Comparison of ENCODE assay signal across 12 mouse cellular contexts in genomic region chrX:7739336-7740081, GRCm38 (mm10). TPM values are rescaled to one million over a fixed set of nuclear protein-coding genes. Genes with fewer than 3 reads are reported as not detected.
DNase-seq lines count a peak whose midpoint lies in the region; ATAC-seq and TF ChIP-seq lines count a peak whose summit lies in the region.
"Had no signal": no experiment of that assay in that cellular context is flagged by ENCODE, and none has a peak within 500 bp of the region (broad histone marks: within the 10 kb centered on the region; RNA-seq: fewer than 3 reads in every experiment).

No protein-coding gene starts in this region.

- H3K4me1 ChIP-seq in hindbrain, postnatal 0 days (ENCODE audit: insufficient read depth, low read length): no peaks in the 10 kb centered on the region
- no peaks in the 10 kb centered on the region for H3K4me1 ChIP-seq in hindbrain, embryonic 11.5 days (replicated peaks; ENCODE audit: control insufficient read depth, insufficient read depth, low read length)
- H3K4me1 ChIP-seq: neural tube, embryonic 15.5 days had no signal

- no peaks in the 10 kb centered on the region for H3K9me3 ChIP-seq in hindbrain, postnatal 0 days (ENCODE audit: low read length)
- H3K9me3 ChIP-seq in hindbrain, embryonic 11.5 days (ENCODE audit: control insufficient read depth, low read length): no peaks in the 10 kb centered on the region
- H3K9me3 ChIP-seq: neural tube, embryonic 15.5 days had no signal

- H3K4me3 ChIP-seq in hindbrain, postnatal 0 days (ENCODE audit: low read length): no peak overlapping the region
- no peak overlapping the region for H3K4me3 ChIP-seq in hindbrain, embryonic 11.5 days (ENCODE audit: low read depth, low read length)
- H3K4me3 ChIP-seq: neural tube, embryonic 15.5 days had no signal

- H3K9ac ChIP-seq in hindbrain, postnatal 0 days (replicated peaks; ENCODE audit: low read length): no peak overlapping the region
- H3K9ac ChIP-seq in hindbrain, embryonic 11.5 days (ENCODE audit: low read depth, low read length): no peak overlapping the region
- H3K9ac ChIP-seq: neural tube, embryonic 15.5 days had no signal

- no peak overlapping the region for H3K4me2 ChIP-seq in hindbrain, postnatal 0 days (ENCODE audit: low read depth, low read length)
- H3K4me2 ChIP-seq in hindbrain, embryonic 11.5 days (replicated peaks; ENCODE audit: low read depth, low read length): no peak overlapping the region
- H3K4me2 ChIP-seq: neural tube, embryonic 15.5 days had no signal

- H3K36me3 ChIP-seq in hindbrain, postnatal 0 days (ENCODE audit: insufficient read depth, low read length): no peaks in the 10 kb centered on the region
- H3K36me3 ChIP-seq in hindbrain, embryonic 11.5 days (ENCODE audit: control insufficient read depth, insufficient read depth, low read length): no peaks in the 10 kb centered on the region

- no peak for TF ChIP-seq CTCF in hindbrain, postnatal 0 days (IDR thresholded peaks at IDR 0.05; ENCODE audit: low read depth)

- WGBS in hindbrain, postnatal 0 days: 71% methylated on average over 14 of the region's 14 CpGs
- 77% methylated on average over 14 of the region's 14 CpGs for WGBS in hindbrain, embryonic 11.5 days

- peak; percentile 41 for DNase-seq in hindbrain, postnatal 0 days (ENCODE audit: low spot score)
- no peak for DNase-seq in hindbrain, embryonic 11.5 days (ENCODE audit: low spot score)
- DNase-seq in cerebellum, adult 18-20 months: peak; percentile 87 to 88
- peak; percentile 63 to 78 for DNase-seq in kidney, adult 8-10 months
- peak; percentile 55 for DNase-seq in lung, postnatal 10 days
- no peak for DNase-seq in frontal cortex, postnatal 14 days (ENCODE audit: low spot score in 2 of 2)
- no peak for DNase-seq in spleen, postnatal 4 days (ENCODE audit: low spot score in 2 of 2)
- DNase-seq in urinary bladder, adult 2 months (ENCODE audit: low spot score): no peak
- DNase-seq: heart, adult 11 months had no signal

- peak; percentile 50; the same call in 1 of the 2 replicates for ATAC-seq in hindbrain, postnatal 0 days
- ATAC-seq in hindbrain, embryonic 11.5 days (ENCODE audit: low FRiP score): no peak
- ATAC-seq: CD4-positive, CD25-positive, alpha-beta regulatory T cell, adult 4 months had no signal

- H3K27ac ChIP-seq in hindbrain, postnatal 0 days: no peak overlapping the region
- no peak overlapping the region for H3K27ac ChIP-seq in hindbrain, embryonic 11.5 days (ENCODE audit: low read depth, low read length)
- H3K27ac ChIP-seq: neural tube, embryonic 15.5 days had no signal

- no peaks in the 10 kb centered on the region for H3K27me3 ChIP-seq in hindbrain, postnatal 0 days (ENCODE audit: insufficient read depth, low read length)
- H3K27me3 ChIP-seq in hindbrain, embryonic 11.5 days (ENCODE audit: control insufficient read depth, insufficient read depth, low read length): no peaks in the 10 kb centered on the region
- H3K27me3 ChIP-seq: neural tube, embryonic 15.5 days had no signal

RNA-seq across cellular contexts. Expression of gene Ccdc120, which starts 11.2 kb away (rescaled TPM):
- 183 and 387 TPM in 2 replicates for total RNA-seq in hindbrain, postnatal 0 days (2014; rRNA removed)
- 47.6 and 53.3 TPM in 2 replicates for polyA plus RNA-seq in hindbrain, postnatal 0 days (2015; fragmentation: Nextera tagmentation; extraction: Ambion mirVana)
- 19.9 and 21.5 TPM in 2 replicates for polyA plus RNA-seq in hindbrain, embryonic 11.5 days (2014; fragmentation: Nextera tagmentation; extraction: Ambion mirVana)
- 16.9 and 17.2 TPM in 2 replicates for polyA plus RNA-seq in urinary bladder, adult 2 months (2012; rRNA removed)

RNA-seq across cellular contexts. Expression of gene Praf2, which starts 11.3 kb away (rescaled TPM):
- total RNA-seq in hindbrain, postnatal 0 days (2014; rRNA removed): 134 and 137 TPM in 2 replicates
- polyA plus RNA-seq in hindbrain, postnatal 0 days (2015; fragmentation: Nextera tagmentation; extraction: Ambion mirVana): 129 and 134 TPM in 2 replicates
- 98.3 and 108 TPM in 2 replicates for polyA plus RNA-seq in hindbrain, embryonic 11.5 days (2014; fragmentation: Nextera tagmentation; extraction: Ambion mirVana)
- polyA plus RNA-seq in urinary bladder, adult 2 months (2012; rRNA removed): 30.8 and 37.7 TPM in 2 replicates

RNA-seq across cellular contexts. Expression of gene Gm45208, which starts 17.5 kb away (rescaled TPM):
- total RNA-seq in hindbrain, postnatal 0 days (2014; rRNA removed): not detected in 2 replicates
- 0.66 and 1.2 TPM in 2 replicates for polyA plus RNA-seq in hindbrain, postnatal 0 days (2015; fragmentation: Nextera tagmentation; extraction: Ambion mirVana)
- not detected in 2 replicates for polyA plus RNA-seq in hindbrain, embryonic 11.5 days (2014; fragmentation: Nextera tagmentation; extraction: Ambion mirVana)
- polyA plus RNA-seq in urinary bladder, adult 2 months (2012; rRNA removed): 0.44 TPM in 1 of 2 replicates, not detected in the other
- total RNA-seq: left cerebral cortex, postnatal 36 days had no signal
- polyA plus RNA-seq: neural tube, embryonic 15.5 days had no signal

RNA-seq across cellular contexts. Expression of gene Tfe3, which starts 22.9 kb away (rescaled TPM):
- total RNA-seq in hindbrain, postnatal 0 days (2014; rRNA removed): 27.8 and 36.1 TPM in 2 replicates
- 21.4 and 21.5 TPM in 2 replicates for polyA plus RNA-seq in hindbrain, postnatal 0 days (2015; fragmentation: Nextera tagmentation; extraction: Ambion mirVana)
- polyA plus RNA-seq in hindbrain, embryonic 11.5 days (2014; fragmentation: Nextera tagmentation; extraction: Ambion mirVana): 18.5 and 21.7 TPM in 2 replicates
- 11.2 and 23.7 TPM in 2 replicates for polyA plus RNA-seq in urinary bladder, adult 2 months (2012; rRNA removed)

RNA-seq across cellular contexts. Expression of gene Wdr45, which starts 25.4 kb away (rescaled TPM):
- 33.2 and 40.6 TPM in 2 replicates for total RNA-seq in hindbrain, postnatal 0 days (2014; rRNA removed)
- polyA plus RNA-seq in hindbrain, postnatal 0 days (2015; fragmentation: Nextera tagmentation; extraction: Ambion mirVana): 34.0 and 36.4 TPM in 2 replicates
- 16.1 and 18.7 TPM in 2 replicates for polyA plus RNA-seq in hindbrain, embryonic 11.5 days (2014; fragmentation: Nextera tagmentation; extraction: Ambion mirVana)
- 48.8 and 56.1 TPM in 2 replicates for polyA plus RNA-seq in urinary bladder, adult 2 months (2012; rRNA removed)

Comparison
In these comparisons a context has a peak if more than half of its experiments do, and no peak if none do; other contexts are left out.
1. DNase-seq: peak in hindbrain, postnatal 0 days (single experiment), cerebellum, adult 18-20 months (2 of 2), kidney, adult 8-10 months (2 of 2) and lung, postnatal 10 days (single experiment); none in hindbrain, embryonic 11.5 days (single experiment), frontal cortex, postnatal 14 days (0 of 2), spleen, postnatal 4 days (0 of 2) and urinary bladder, adult 2 months (single experiment).